Mouse (Mus musculus): ENCODE measurements at regions not wholly inside any gene's neighbourhood (a gene's known extent, or its start where the extent isn't known, plus 50 kb on each side); places are given as distances from the start of the nearest gene placed in this dataset.

- TF ChIP-seq CTCF (IDR thresholded peaks at IDR 0.05; ENCODE audit: low read depth) (no peak), EP300 (optimal IDR thresholded peaks at IDR 0.05) (no peak)
Observed at GRCm38 (mm10) chr1:41705692-41706091, 900.3 kb downstream of the Tmem182 start.
